Mouse (Mus musculus): ENCODE results near the gene Nlrp9c. TPM values are rescaled to one million over a fixed set of nuclear protein-coding genes. Genes with fewer than 3 reads are reported as not detected.
"Not testable (repeated sequence)": the region's sequence is repeated elsewhere in the genome, so short reads cannot be mapped to it uniquely, and the experiment has no call there.

Nlrp9c gene
- not detected in 2 replicates for polyA plus RNA-seq (2011; ENCODE audit: insufficient read depth, insufficient read length, low read depth, missing spikeins)

GRCm38 (mm10) chr7:26403600-26403999 is at the start of gene Nlrp9c:
Gene Nlrp9c (minus strand): TSS chr7:26403700.
- H3K27me3 ChIP-seq (ENCODE audit: control insufficient read depth, insufficient read depth, low read length, poor library complexity, severe bottlenecking); H3K9ac ChIP-seq (ENCODE audit: low read depth, poor library complexity, severe bottlenecking); H3K36me3 ChIP-seq (ENCODE audit: control insufficient read depth, insufficient read depth, low read length, poor library complexity, severe bottlenecking); H3K27ac ChIP-seq (ENCODE audit: insufficient read depth, low read length); H3K4me3 ChIP-seq (ENCODE audit: low read depth, low read length); H3K4me1 ChIP-seq (ENCODE audit: control insufficient read depth, insufficient read depth, low read length): not testable (repeated sequence)
- H3K9me3 ChIP-seq (replicated peaks; ENCODE audit: control insufficient read depth, insufficient read depth, low read length, poor library complexity, severe bottlenecking): peaks cover 22% of the 10 kb centered on the region

- Histone ChIP-seq H3K27me3 (ENCODE audit: control insufficient read depth, insufficient read depth, low read length, poor library complexity, severe bottlenecking) (no peaks in the 10 kb centered on the region), H3K4me3 (ENCODE audit: low read depth, low read length) (no peak within 1 kb of the TSS), H3K4me1 (ENCODE audit: control insufficient read depth, insufficient read depth, low read length) (peaks cover 2% of the 10 kb centered on the region), H3K36me3 (ENCODE audit: control insufficient read depth, insufficient read depth, low read length, poor library complexity, severe bottlenecking) (no peaks in the 10 kb centered on the region), H3K27ac (ENCODE audit: insufficient read depth, low read length) (no peak within 1 kb of the TSS), H3K9me3 (replicated peaks; ENCODE audit: control insufficient read depth, insufficient read depth, low read length, poor library complexity, severe bottlenecking) (no peaks in the 10 kb centered on the region), H3K9ac (ENCODE audit: low read depth, poor library complexity, severe bottlenecking) (no peak within 1 kb of the TSS)
- no peak for TF ChIP-seq POLR2A (IDR thresholded peaks at IDR 0.05; ENCODE audit: insufficient read depth, low read length)
- TF ChIP-seq EP300 (IDR thresholded peaks at IDR 0.05; ENCODE audit: insufficient read depth, low read depth, low read length): no peak
- TF ChIP-seq CTCF (IDR thresholded peaks at IDR 0.05; ENCODE audit: low read depth, low read length): no peak
These were observed 31.3 kb upstream of the Nlrp9c start, which contains the start of gene Nlrp4a for GRCm38 (mm10) chr7:26434813-26435212. Gene Nlrp4a (plus strand): TSS chr7:26435113.

- not testable (repeated sequence) for H3K27me3 ChIP-seq (ENCODE audit: control insufficient read depth, insufficient read depth, low read length, poor library complexity, severe bottlenecking); H3K36me3 ChIP-seq (ENCODE audit: control insufficient read depth, insufficient read depth, low read length, poor library complexity, severe bottlenecking); H3K27ac ChIP-seq (ENCODE audit: insufficient read depth, low read length); H3K4me3 ChIP-seq (ENCODE audit: low read depth, low read length); H3K9ac ChIP-seq (ENCODE audit: low read depth, poor library complexity, severe bottlenecking); H3K9me3 ChIP-seq (replicated peaks; ENCODE audit: control insufficient read depth, insufficient read depth, low read length, poor library complexity, severe bottlenecking); H3K4me1 ChIP-seq (ENCODE audit: control insufficient read depth, insufficient read depth, low read length)
These were observed 11.7 kb downstream of the Nlrp9c start for GRCm38 (mm10) chr7:26391811-26392210.

GRCm38 (mm10) chr7:26391137-26391536 is 12.4 kb downstream of the Nlrp9c start:
- H3K4me3 ChIP-seq (ENCODE audit: low read depth, low read length); H3K27ac ChIP-seq (ENCODE audit: insufficient read depth, low read length); H3K9ac ChIP-seq (ENCODE audit: low read depth, poor library complexity, severe bottlenecking); H3K4me1 ChIP-seq (ENCODE audit: control insufficient read depth, insufficient read depth, low read length); H3K36me3 ChIP-seq (ENCODE audit: control insufficient read depth, insufficient read depth, low read length, poor library complexity, severe bottlenecking); H3K9me3 ChIP-seq (replicated peaks; ENCODE audit: control insufficient read depth, insufficient read depth, low read length, poor library complexity, severe bottlenecking); H3K27me3 ChIP-seq (ENCODE audit: control insufficient read depth, insufficient read depth, low read length, poor library complexity, severe bottlenecking): not testable (repeated sequence)

GRCm38 (mm10) chr7:26386691-26387090 is 16.8 kb downstream of the Nlrp9c start:
- H3K27ac ChIP-seq (ENCODE audit: insufficient read depth, low read length); H3K27me3 ChIP-seq (ENCODE audit: control insufficient read depth, insufficient read depth, low read length, poor library complexity, severe bottlenecking); H3K9ac ChIP-seq (ENCODE audit: low read depth, poor library complexity, severe bottlenecking); H3K36me3 ChIP-seq (ENCODE audit: control insufficient read depth, insufficient read depth, low read length, poor library complexity, severe bottlenecking); H3K4me1 ChIP-seq (ENCODE audit: control insufficient read depth, insufficient read depth, low read length); H3K4me3 ChIP-seq (ENCODE audit: low read depth, low read length); H3K9me3 ChIP-seq (replicated peaks; ENCODE audit: control insufficient read depth, insufficient read depth, low read length, poor library complexity, severe bottlenecking): not testable (repeated sequence)

- no peak overlapping the region for H3K4me3 ChIP-seq (ENCODE audit: low read depth, low read length)
- no peaks in the 10 kb centered on the region for H3K4me1 ChIP-seq (ENCODE audit: control insufficient read depth, insufficient read depth, low read length)
- TF ChIP-seq EP300 (IDR thresholded peaks at IDR 0.05; ENCODE audit: insufficient read depth, low read depth, low read length) (no peak), POLR2A (IDR thresholded peaks at IDR 0.05; ENCODE audit: insufficient read depth, low read length) (no peak), CTCF (IDR thresholded peaks at IDR 0.05; ENCODE audit: low read depth, low read length) (no peak)
- no peak overlapping the region for H3K27ac ChIP-seq (ENCODE audit: insufficient read depth, low read length)
- no peaks in the 10 kb centered on the region for H3K27me3 ChIP-seq (ENCODE audit: control insufficient read depth, insufficient read depth, low read length, poor library complexity, severe bottlenecking)
- no peak overlapping the region for H3K9ac ChIP-seq (ENCODE audit: low read depth, poor library complexity, severe bottlenecking)
- no peaks in the 10 kb centered on the region for H3K36me3 ChIP-seq (ENCODE audit: control insufficient read depth, insufficient read depth, low read length, poor library complexity, severe bottlenecking)
- no peaks in the 10 kb centered on the region for H3K9me3 ChIP-seq (replicated peaks; ENCODE audit: control insufficient read depth, insufficient read depth, low read length, poor library complexity, severe bottlenecking)
These were observed 22.7 kb downstream of the Nlrp9c start for GRCm38 (mm10) chr7:26380807-26381206.

- H3K27me3 ChIP-seq (ENCODE audit: control insufficient read depth, insufficient read depth, low read length, poor library complexity, severe bottlenecking); H3K9me3 ChIP-seq (replicated peaks; ENCODE audit: control insufficient read depth, insufficient read depth, low read length, poor library complexity, severe bottlenecking); H3K4me3 ChIP-seq (ENCODE audit: low read depth, low read length); H3K4me1 ChIP-seq (ENCODE audit: control insufficient read depth, insufficient read depth, low read length); H3K27ac ChIP-seq (ENCODE audit: insufficient read depth, low read length); H3K36me3 ChIP-seq (ENCODE audit: control insufficient read depth, insufficient read depth, low read length, poor library complexity, severe bottlenecking); H3K9ac ChIP-seq (ENCODE audit: low read depth, poor library complexity, severe bottlenecking): not testable (repeated sequence)
These were observed 30.3 kb downstream of the Nlrp9c start for GRCm38 (mm10) chr7:26373221-26373620.

- not testable (repeated sequence) for H3K9me3 ChIP-seq (replicated peaks; ENCODE audit: control insufficient read depth, insufficient read depth, low read length, poor library complexity, severe bottlenecking); H3K9ac ChIP-seq (ENCODE audit: low read depth, poor library complexity, severe bottlenecking); H3K27ac ChIP-seq (ENCODE audit: insufficient read depth, low read length); H3K27me3 ChIP-seq (ENCODE audit: control insufficient read depth, insufficient read depth, low read length, poor library complexity, severe bottlenecking); H3K4me1 ChIP-seq (ENCODE audit: control insufficient read depth, insufficient read depth, low read length); H3K4me3 ChIP-seq (ENCODE audit: low read depth, low read length); H3K36me3 ChIP-seq (ENCODE audit: control insufficient read depth, insufficient read depth, low read length, poor library complexity, severe bottlenecking)
These were observed 46.8 kb downstream of the Nlrp9c start for GRCm38 (mm10) chr7:26356719-26357118.

- not testable (repeated sequence) for H3K36me3 ChIP-seq (ENCODE audit: control insufficient read depth, insufficient read depth, low read length, poor library complexity, severe bottlenecking); H3K4me1 ChIP-seq (ENCODE audit: control insufficient read depth, insufficient read depth, low read length); H3K27ac ChIP-seq (ENCODE audit: insufficient read depth, low read length); H3K4me3 ChIP-seq (ENCODE audit: low read depth, low read length); H3K27me3 ChIP-seq (ENCODE audit: control insufficient read depth, insufficient read depth, low read length, poor library complexity, severe bottlenecking); H3K9ac ChIP-seq (ENCODE audit: low read depth, poor library complexity, severe bottlenecking); H3K9me3 ChIP-seq (replicated peaks; ENCODE audit: control insufficient read depth, insufficient read depth, low read length, poor library complexity, severe bottlenecking)
These were observed 51.2 kb downstream of the Nlrp9c start for GRCm38 (mm10) chr7:26352258-26352657.

GRCm38 (mm10) chr7:26350177-26350576 is 53.3 kb downstream of the Nlrp9c start:
- H3K36me3 ChIP-seq (ENCODE audit: control insufficient read depth, insufficient read depth, low read length, poor library complexity, severe bottlenecking); H3K27me3 ChIP-seq (ENCODE audit: control insufficient read depth, insufficient read depth, low read length, poor library complexity, severe bottlenecking); H3K9ac ChIP-seq (ENCODE audit: low read depth, poor library complexity, severe bottlenecking); H3K27ac ChIP-seq (ENCODE audit: insufficient read depth, low read length); H3K4me1 ChIP-seq (ENCODE audit: control insufficient read depth, insufficient read depth, low read length); H3K9me3 ChIP-seq (replicated peaks; ENCODE audit: control insufficient read depth, insufficient read depth, low read length, poor library complexity, severe bottlenecking); H3K4me3 ChIP-seq (ENCODE audit: low read depth, low read length): not testable (repeated sequence)
